Mouse (Mus musculus): ENCODE measurements around the gene Fkbp1b. TPM values are rescaled to one million over a fixed set of nuclear protein-coding genes. Genes with fewer than 3 reads are reported as not detected.

The Fkbp1b gene
- polyA plus RNA-seq, 1 experiment, result 7.8 TPM

- 9% methylated on average over 11 of the region's 11 CpGs for WGBS
Observed at GRCm38 (mm10) chr12:4840741-4841140, 650 bp downstream of the Fkbp1b start.

GRCm38 (mm10) chr12:4840010-4840409 is 1.4 kb downstream of the Fkbp1b start:
- Histone ChIP-seq H3K4me3 (replicated peaks; ENCODE audit: control insufficient read depth, low read depth, low read length) (no peak overlapping the region), H3K27ac (ENCODE audit: control insufficient read depth, insufficient read depth, low read depth, low read length, poor library complexity) (no peak overlapping the region), H3K4me1 (ENCODE audit: control insufficient read depth, insufficient read depth, low read length) (no peaks in the 10 kb centered on the region; the same call in 1 of the 2 replicates)
- TF ChIP-seq POLR2A (IDR thresholded peaks at IDR 0.05; ENCODE audit: borderline replicate concordance, control insufficient read depth, low read depth, low read length) (no peak), CTCF (IDR thresholded peaks at IDR 0.05; ENCODE audit: control insufficient read depth, insufficient read depth, low read length) (no peak)
- WGBS, result 11% methylated on average over 6 of the region's 6 CpGs

More at GRCm38 (mm10) chr12:4840741-4841140, 650 bp downstream of the Fkbp1b start:
- H3K4me1 ChIP-seq (ENCODE audit: control insufficient read depth, insufficient read depth, low read length), result no peaks in the 10 kb centered on the region; the same call in 1 of the 2 replicates
- TF ChIP-seq POLR2A (IDR thresholded peaks at IDR 0.05; ENCODE audit: borderline replicate concordance, control insufficient read depth, low read depth, low read length) (no peak), CTCF (IDR thresholded peaks at IDR 0.05; ENCODE audit: control insufficient read depth, insufficient read depth, low read length) (no peak)
- peak overlapping the region; percentile 76 for H3K4me3 ChIP-seq (replicated peaks; ENCODE audit: control insufficient read depth, low read depth, low read length)
- H3K27ac ChIP-seq (ENCODE audit: control insufficient read depth, insufficient read depth, low read depth, low read length, poor library complexity), result peak overlapping the region; percentile 42; the same call in 1 of the 2 replicates

- TF ChIP-seq POLR2A (IDR thresholded peaks at IDR 0.05; ENCODE audit: borderline replicate concordance, control insufficient read depth, low read depth, low read length) (no peak), CTCF (IDR thresholded peaks at IDR 0.05; ENCODE audit: control insufficient read depth, insufficient read depth, low read length) (no peak)
- WGBS, result 80% methylated on average over 4 of the region's 4 CpGs
Observed at GRCm38 (mm10) chr12:4836959-4837358, 4.4 kb downstream of the Fkbp1b start.

GRCm38 (mm10) chr12:4827256-4827655 is 14.1 kb downstream of the Fkbp1b start:
- Histone ChIP-seq H3K4me3 (replicated peaks; ENCODE audit: control insufficient read depth, low read depth, low read length) (no peak overlapping the region), H3K27ac (ENCODE audit: control insufficient read depth, insufficient read depth, low read depth, low read length, poor library complexity) (no peak overlapping the region), H3K4me1 (ENCODE audit: control insufficient read depth, insufficient read depth, low read length) (no peaks in the 10 kb centered on the region; the same call in 1 of the 2 replicates)
- 88% methylated on average over 3 of the region's 3 CpGs for WGBS
- TF ChIP-seq POLR2A (IDR thresholded peaks at IDR 0.05; ENCODE audit: borderline replicate concordance, control insufficient read depth, low read depth, low read length), result no peak

More at GRCm38 (mm10) chr12:4836959-4837358, 4.4 kb downstream of the Fkbp1b start:
- Histone ChIP-seq H3K4me3 (replicated peaks; ENCODE audit: control insufficient read depth, low read depth, low read length) (no peak overlapping the region), H3K4me1 (ENCODE audit: control insufficient read depth, insufficient read depth, low read length) (no peaks in the 10 kb centered on the region), H3K27ac (ENCODE audit: control insufficient read depth, insufficient read depth, low read depth, low read length, poor library complexity) (no peak overlapping the region)

GRCm38 (mm10) chr12:4817361-4818101 is 23.9 kb downstream of the Fkbp1b start, which contains the start of gene Sf3b6:
Gene Sf3b6, plus strand, starts transcription at chr12:4817544.
- Histone ChIP-seq H3K27ac (ENCODE audit: control insufficient read depth, insufficient read depth, low read depth, low read length, poor library complexity) (peak within 1 kb of the TSS; percentile 69), H3K4me3 (replicated peaks; ENCODE audit: control insufficient read depth, low read depth, low read length) (peak within 1 kb of the TSS; percentile 81), H3K4me1 (ENCODE audit: control insufficient read depth, insufficient read depth, low read length) (no peaks in the 10 kb centered on the region; the same call in 1 of the 2 replicates)
- under 1% methylated on average over 49 of the region's 49 CpGs for WGBS
- TF ChIP-seq POLR2A (IDR thresholded peaks at IDR 0.05; ENCODE audit: borderline replicate concordance, control insufficient read depth, low read depth, low read length), result peak; percentile 93; the same call in 1 of the 2 replicates
- no peak; the same call in 1 of the 2 replicates for TF ChIP-seq CTCF (IDR thresholded peaks at IDR 0.05; ENCODE audit: control insufficient read depth, insufficient read depth, low read length)

- Histone ChIP-seq H3K4me1 (ENCODE audit: control insufficient read depth, insufficient read depth, low read length) (no peaks in the 10 kb centered on the region; the same call in 1 of the 2 replicates), H3K4me3 (replicated peaks; ENCODE audit: control insufficient read depth, low read depth, low read length) (peak overlapping the region; percentile 81), H3K27ac (ENCODE audit: control insufficient read depth, insufficient read depth, low read depth, low read length, poor library complexity) (peak overlapping the region; percentile 69)
- WGBS, result 8% methylated on average over 24 of the region's 24 CpGs
- TF ChIP-seq POLR2A (IDR thresholded peaks at IDR 0.05; ENCODE audit: borderline replicate concordance, control insufficient read depth, low read depth, low read length) (no peak), CTCF (IDR thresholded peaks at IDR 0.05; ENCODE audit: control insufficient read depth, insufficient read depth, low read length) (no peak)
Observed at GRCm38 (mm10) chr12:4816680-4817360, 24.6 kb downstream of the Fkbp1b start.

GRCm38 (mm10) chr12:4813636-4814035 is 27.8 kb downstream of the Fkbp1b start:
- 93% methylated on average over 4 of the region's 4 CpGs for WGBS
- Histone ChIP-seq H3K4me1 (ENCODE audit: control insufficient read depth, insufficient read depth, low read length) (no peaks in the 10 kb centered on the region), H3K4me3 (replicated peaks; ENCODE audit: control insufficient read depth, low read depth, low read length) (no peak overlapping the region), H3K27ac (ENCODE audit: control insufficient read depth, insufficient read depth, low read depth, low read length, poor library complexity) (no peak overlapping the region)
- TF ChIP-seq POLR2A (IDR thresholded peaks at IDR 0.05; ENCODE audit: borderline replicate concordance, control insufficient read depth, low read depth, low read length) (no peak), CTCF (IDR thresholded peaks at IDR 0.05; ENCODE audit: control insufficient read depth, insufficient read depth, low read length) (no peak)

GRCm38 (mm10) chr12:4811705-4812104 is 29.7 kb downstream of the Fkbp1b start:
- Histone ChIP-seq H3K4me1 (ENCODE audit: control insufficient read depth, insufficient read depth, low read length) (no peaks in the 10 kb centered on the region), H3K27ac (ENCODE audit: control insufficient read depth, insufficient read depth, low read depth, low read length, poor library complexity) (no peak overlapping the region), H3K4me3 (replicated peaks; ENCODE audit: control insufficient read depth, low read depth, low read length) (no peak overlapping the region)
- TF ChIP-seq POLR2A (IDR thresholded peaks at IDR 0.05; ENCODE audit: borderline replicate concordance, control insufficient read depth, low read depth, low read length), result no peak
- TF ChIP-seq CTCF (IDR thresholded peaks at IDR 0.05; ENCODE audit: control insufficient read depth, insufficient read depth, low read length), result no peak
- WGBS, result 70% methylated on average over 3 of the region's 3 CpGs

All from bone marrow, adult 2 months (tissue).